Comparison of ENCODE assay signal across 14 mouse cellular contexts in the genomic region with DNA sequence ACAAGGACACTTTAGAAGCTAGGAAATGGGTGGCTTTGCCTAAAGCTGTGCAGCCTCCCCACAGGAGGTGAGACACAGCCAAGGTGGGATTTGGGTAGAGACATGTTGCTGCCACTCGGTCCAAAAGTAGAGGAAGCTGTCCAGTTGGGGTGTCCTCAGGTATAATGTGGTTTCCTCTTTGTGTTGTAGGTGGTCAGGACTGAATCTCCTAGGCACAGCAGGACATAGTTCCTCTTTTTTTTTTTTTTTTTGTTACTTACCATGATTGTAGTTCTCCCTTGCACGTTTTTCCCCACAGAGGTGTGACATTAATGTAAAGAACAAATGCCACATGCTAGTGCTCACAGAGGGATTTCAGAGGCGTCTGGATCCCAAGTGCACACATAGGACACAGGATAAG. TPM values are rescaled to one million over a fixed set of nuclear protein-coding genes. Genes with fewer than 3 reads are reported as not detected.
"Had no signal": no experiment of that assay in that cellular context is flagged by ENCODE, and none has a peak within 500 bp of the region (broad histone marks: within the 10 kb centered on the region; RNA-seq: fewer than 3 reads in every experiment).

No protein-coding gene starts in this region.

- H3K9me3 ChIP-seq: limb, embryonic 15.5 days; liver, embryonic 12.5 days; neural tube, embryonic 12.5 days had no signal

- H3K27ac ChIP-seq: layer of hippocampus, adult 2 months; limb, embryonic 15.5 days; liver, embryonic 12.5 days; neural tube, embryonic 12.5 days had no signal

- H3K4me2 ChIP-seq: limb, embryonic 15.5 days; liver, embryonic 12.5 days; lung, embryonic 14.5 days; neural tube, embryonic 12.5 days had no signal

- H3K36me3 ChIP-seq: limb, embryonic 15.5 days; neural tube, embryonic 12.5 days had no signal

- H3K9ac ChIP-seq: limb, embryonic 15.5 days; liver, embryonic 12.5 days; lung, embryonic 14.5 days; neural tube, embryonic 12.5 days had no signal

- H3K4me1 ChIP-seq: neural tube, embryonic 12.5 days had no signal

- H3K27me3 ChIP-seq: limb, embryonic 15.5 days; liver, embryonic 12.5 days; neural tube, embryonic 12.5 days had no signal

- ATAC-seq: liver, embryonic 12.5 days had no signal

- DNase-seq: kidney, postnatal 10 days; kidney, postnatal 4 days; lung, embryonic 14.5 days; lung, postnatal 10 days; lung, postnatal 4 days; midbrain, embryonic 14.5 days; retina, postnatal 1 day; right cerebral cortex, postnatal 14 days had no signal

- H3K4me3 ChIP-seq: layer of hippocampus, adult 2 months; limb, embryonic 15.5 days; liver, embryonic 12.5 days; neural tube, embryonic 12.5 days had no signal

RNA-seq across cellular contexts. Expression of a gene that starts 24.2 kb away (rescaled TPM):
- total RNA-seq: megakaryocyte-erythroid progenitor cell, adult 5-6 weeks had no signal
- polyA plus RNA-seq: limb, embryonic 11.5 days; lung, embryonic 14.5 days; neural tube, embryonic 12.5 days had no signal
